Mouse (Mus musculus) CD4-positive helper T cell, adult 2 months (primary cell): ENCODE results near the gene Ufm1.

ENCODE experiments used
- DNase-seq: peaks from one replicate; pipeline ENCODE4 v3.0.0-alpha.2; 2012; ENCODE audit warnings: low read depth, missing footprints, low spot score

The Ufm1 gene

GRCm38 (mm10) chr3:53863383-53864220, at the start of gene Ufm1:
Gene Ufm1 (minus strand): TSS chr3:53863830.
- peak; percentile 91 for DNase-seq

GRCm38 (mm10) chr3:53890619-53891540, 27.2 kb upstream of the Ufm1 start:
- no peak for DNase-seq

- no peak for DNase-seq
These were observed 8.0 kb upstream of the Ufm1 start for GRCm38 (mm10) chr3:53871596-53871995.

GRCm38 (mm10) chr3:53870482-53870881, 6.9 kb upstream of the Ufm1 start:
- no peak for DNase-seq

DNA sequence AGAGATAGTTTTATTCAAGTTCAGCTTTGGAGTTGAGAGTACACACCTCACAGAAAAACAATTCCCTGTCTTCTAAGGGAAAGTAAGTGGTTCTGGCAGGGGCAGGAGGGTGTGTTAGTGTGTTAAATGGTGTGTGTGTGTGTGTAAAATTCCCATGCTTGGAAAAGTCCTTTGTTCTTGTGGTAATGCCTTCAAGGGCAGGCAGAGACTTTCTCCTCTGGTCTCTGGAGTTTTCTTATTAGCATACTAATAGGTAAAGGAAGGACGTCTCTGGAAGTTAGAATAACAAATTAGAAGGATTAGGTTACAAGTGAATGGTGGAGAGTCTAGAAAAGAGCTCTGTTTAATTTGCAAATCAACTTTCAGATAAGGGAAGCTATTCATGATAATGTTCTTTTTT, 5.6 kb upstream of the Ufm1 start:
- DNase-seq: no peak

GRCm38 (mm10) chr3:53868212-53868611, 4.6 kb upstream of the Ufm1 start:
- DNase-seq: no peak

- DNase-seq: no peak
These were observed 8.8 kb downstream of the Ufm1 start for GRCm38 (mm10) chr3:53854831-53855230.

- no peak for DNase-seq
These were observed 9.4 kb downstream of the Ufm1 start for GRCm38 (mm10) chr3:53854261-53854660.

GRCm38 (mm10) chr3:53848262-53848661, 15.4 kb downstream of the Ufm1 start:
- no peak for DNase-seq

- no peak for DNase-seq
These were observed 15.9 kb downstream of the Ufm1 start for GRCm38 (mm10) chr3:53847726-53848125.

DNA sequence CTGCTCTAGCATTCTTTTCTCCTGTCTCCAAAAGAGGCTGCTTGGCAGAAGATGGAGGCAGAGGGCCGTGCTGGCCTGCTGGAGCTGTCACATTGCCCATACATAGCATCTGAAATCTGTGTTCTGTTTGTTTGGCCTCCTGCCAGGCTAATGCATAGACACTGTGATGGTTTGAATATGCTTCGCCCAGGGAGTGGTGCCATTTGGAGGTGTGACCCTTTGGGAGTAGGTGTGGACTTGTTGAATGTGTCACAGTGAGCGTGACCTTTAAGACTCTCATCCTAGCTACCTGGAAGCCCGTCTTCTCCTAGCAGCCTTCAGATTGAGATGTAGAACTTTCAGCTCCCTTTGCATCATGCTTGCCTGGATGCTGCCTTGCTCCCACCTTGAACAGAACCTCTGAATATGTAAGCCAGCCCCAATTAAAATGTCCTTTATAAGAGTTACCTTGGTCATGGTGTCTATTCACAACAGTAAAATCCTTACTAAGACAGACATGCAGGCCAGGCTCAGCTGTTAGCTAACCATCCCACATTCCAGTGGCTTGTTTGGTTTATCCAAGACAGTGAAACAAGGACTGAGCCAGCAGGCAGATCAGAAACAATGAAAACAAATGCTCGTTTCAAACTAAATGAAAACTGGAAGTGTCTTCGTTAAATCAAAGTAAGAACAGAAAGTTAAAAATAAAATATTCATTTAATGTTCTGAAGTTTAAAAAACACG, 17.3 kb downstream of the Ufm1 start:
- DNase-seq: no peak

DNA sequence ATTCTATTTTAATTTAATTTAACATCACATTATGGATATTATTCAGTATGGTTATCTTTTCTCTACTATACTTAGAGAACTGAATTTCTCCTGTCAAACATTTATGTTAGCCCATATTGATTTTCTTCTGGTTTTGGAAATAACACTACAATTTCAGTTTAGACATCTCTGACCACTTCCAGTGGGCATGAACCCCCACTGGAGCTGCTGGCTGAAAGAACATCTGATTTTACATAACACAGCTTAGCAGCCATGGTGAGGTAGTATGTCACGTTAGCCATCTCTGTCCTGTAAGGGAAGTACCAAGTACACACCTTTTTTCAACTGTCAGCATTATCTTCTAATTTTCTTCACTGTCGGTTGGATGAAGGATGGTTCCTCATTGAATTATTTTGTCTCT, 18.8 kb downstream of the Ufm1 start, which contains the start of gene Gm10985:
Gene Gm10985 (plus strand): TSS at position 301 of the 400 bp plus-strand sequence.
- no peak for DNase-seq

- no peak for DNase-seq
These were observed 29.4 kb downstream of the Ufm1 start for GRCm38 (mm10) chr3:53834238-53834637.

GRCm38 (mm10) chr3:53813421-53813977, 50.1 kb downstream of the Ufm1 start:
- no peak for DNase-seq
